Mouse (Mus musculus): ENCODE data around the gene Slc35f1.

The Slc35f1 gene

GRCm38 (mm10) chr10:52932159-52932558 is 241.8 kb downstream of the Slc35f1 start:
- no peak for DNase-seq (ENCODE audit: low read depth, low spot score)

- no peak for DNase-seq (ENCODE audit: low read depth, low spot score)
These were observed 244.3 kb downstream of the Slc35f1 start for GRCm38 (mm10) chr10:52934615-52935014.

- DNase-seq (ENCODE audit: low read depth, low spot score): no peak
These were observed 249.9 kb downstream of the Slc35f1 start for GRCm38 (mm10) chr10:52940111-52940830.

GRCm38 (mm10) chr10:52940831-52941216 is 250.5 kb downstream of the Slc35f1 start:
- DNase-seq (ENCODE audit: low read depth, low spot score): no peak

GRCm38 (mm10) chr10:52952581-52952980 is 262.2 kb downstream of the Slc35f1 start:
- no peak for DNase-seq (ENCODE audit: low read depth, low spot score)

GRCm38 (mm10) chr10:52956728-52957127 is 266.4 kb downstream of the Slc35f1 start:
- no peak for DNase-seq (ENCODE audit: low read depth, low spot score)

- DNase-seq (ENCODE audit: low read depth, low spot score): no peak
These were observed 288.9 kb downstream of the Slc35f1 start for GRCm38 (mm10) chr10:52979251-52979650.

GRCm38 (mm10) chr10:52982836-52983235 is 292.5 kb downstream of the Slc35f1 start:
- DNase-seq (ENCODE audit: low read depth, low spot score): no peak

GRCm38 (mm10) chr10:52992246-52992645 is 301.9 kb downstream of the Slc35f1 start:
- no peak for DNase-seq (ENCODE audit: low read depth, low spot score)

GRCm38 (mm10) chr10:52996886-52997285 is 306.6 kb downstream of the Slc35f1 start:
- no peak for DNase-seq (ENCODE audit: low read depth, low spot score)

GRCm38 (mm10) chr10:53001136-53001535 is 310.8 kb downstream of the Slc35f1 start:
- no peak for DNase-seq (ENCODE audit: low read depth, low spot score)

- DNase-seq (ENCODE audit: low read depth, low spot score): no peak
These were observed 316.2 kb downstream of the Slc35f1 start for GRCm38 (mm10) chr10:53006229-53007190.

- DNase-seq (ENCODE audit: low read depth, low spot score): no peak
These were observed 323.5 kb downstream of the Slc35f1 start for GRCm38 (mm10) chr10:53013878-53014277.

- DNase-seq (ENCODE audit: low read depth, low spot score): no peak
These were observed 338.1 kb downstream of the Slc35f1 start for GRCm38 (mm10) chr10:53028454-53028853.

GRCm38 (mm10) chr10:53035202-53035601 is 344.9 kb downstream of the Slc35f1 start:
- no peak for DNase-seq (ENCODE audit: low read depth, low spot score)

- no peak for DNase-seq (ENCODE audit: low read depth, low spot score)
These were observed 355.6 kb downstream of the Slc35f1 start for GRCm38 (mm10) chr10:53045931-53046330.

GRCm38 (mm10) chr10:53052521-53052920 is 362.2 kb downstream of the Slc35f1 start:
- DNase-seq (ENCODE audit: low read depth, low spot score): no peak

GRCm38 (mm10) chr10:53060745-53061144 is 370.4 kb downstream of the Slc35f1 start:
- DNase-seq (ENCODE audit: low read depth, low spot score): no peak

GRCm38 (mm10) chr10:53062741-53063140 is 372.4 kb downstream of the Slc35f1 start:
- no peak for DNase-seq (ENCODE audit: low read depth, low spot score)

- DNase-seq (ENCODE audit: low read depth, low spot score): peak; percentile 5
These were observed 397.5 kb downstream of the Slc35f1 start for GRCm38 (mm10) chr10:53087811-53088210.

GRCm38 (mm10) chr10:53091525-53091924 is 401.2 kb downstream of the Slc35f1 start:
- no peak for DNase-seq (ENCODE audit: low read depth, low spot score)

GRCm38 (mm10) chr10:53096446-53096845 is 406.1 kb downstream of the Slc35f1 start:
- DNase-seq (ENCODE audit: low read depth, low spot score): no peak

GRCm38 (mm10) chr10:53100881-53101280 is 410.5 kb downstream of the Slc35f1 start:
- DNase-seq (ENCODE audit: low read depth, low spot score): no peak
